Mouse (Mus musculus) spleen, postnatal 10 days (tissue): ENCODE measurements around the gene Edem2.

Experiments
- DNase-seq, 2 experiments: peaks; one replicate each; pipeline ENCODE4 v3.0.0; 2021 to 2022; ENCODE audit warnings: low spot score in 2 of 2

Edem2 gene

DNA sequence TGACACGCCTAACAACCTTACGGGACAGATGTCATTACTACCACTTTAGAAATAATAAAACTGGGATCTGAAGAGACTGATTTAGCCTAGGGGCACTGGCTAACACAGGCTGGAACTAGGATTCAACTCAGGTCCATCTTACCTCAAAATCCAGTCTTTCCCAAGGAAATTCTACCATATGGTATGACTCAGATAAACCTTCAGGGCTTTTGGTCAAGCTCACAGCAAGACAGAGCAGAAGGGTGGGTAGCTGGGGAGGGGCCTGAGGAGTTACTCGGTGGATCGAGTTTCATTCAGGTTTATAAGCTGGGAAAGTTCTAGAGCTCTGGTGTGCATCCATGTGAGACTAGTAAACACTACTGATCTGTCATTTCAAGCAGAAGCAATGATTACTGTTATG, 40.1 kb downstream of the Edem2 start:
- DNase-seq = no peak

DNA sequence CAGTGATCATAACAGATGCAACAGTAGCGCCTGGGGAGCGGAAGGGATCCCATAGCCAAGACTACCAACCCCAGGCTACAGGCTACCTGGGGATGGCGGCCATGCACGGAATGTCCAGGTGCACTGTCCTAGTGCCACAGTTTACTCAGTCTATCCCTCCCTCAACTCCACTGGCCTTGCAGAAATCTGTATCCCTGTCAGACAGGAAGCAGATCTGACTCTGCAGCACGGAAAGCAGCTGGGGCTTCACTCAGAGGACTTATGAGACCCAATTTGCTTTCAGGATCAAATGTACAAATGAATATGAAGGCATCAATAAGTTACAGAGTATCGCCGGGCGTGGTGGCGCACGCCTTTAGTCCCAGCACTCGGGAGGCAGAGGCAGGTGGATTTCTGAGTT, 41.5 kb downstream of the Edem2 start:
- no peak for DNase-seq

- DNase-seq = no peak
Measured at GRCm38 (mm10) chr2:155686572-155686971, 42.7 kb downstream of the Edem2 start.

GRCm38 (mm10) chr2:155683821-155684220, 45.5 kb downstream of the Edem2 start:
- no peak for DNase-seq

GRCm38 (mm10) chr2:155683137-155683536, 46.1 kb downstream of the Edem2 start:
- DNase-seq = no peak

DNA sequence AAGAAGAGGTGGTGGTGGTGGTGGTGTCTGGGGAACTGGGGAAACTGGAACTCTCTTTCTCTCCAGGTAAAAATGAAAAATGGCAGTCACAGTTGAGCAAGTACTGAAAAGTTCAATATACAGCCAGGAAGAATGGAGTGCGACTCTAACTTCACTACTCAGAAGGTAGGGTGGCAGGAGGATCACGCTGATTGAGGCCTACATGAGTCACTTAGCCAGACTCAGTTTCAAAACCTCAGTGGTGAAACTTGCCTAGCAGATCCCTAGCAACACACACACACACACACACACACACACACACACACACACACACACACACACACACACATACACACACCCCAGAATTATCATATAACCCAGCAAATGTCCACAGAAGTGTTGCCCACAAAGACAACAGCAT, 47.4 kb downstream of the Edem2 start:
- DNase-seq = no peak

DNA sequence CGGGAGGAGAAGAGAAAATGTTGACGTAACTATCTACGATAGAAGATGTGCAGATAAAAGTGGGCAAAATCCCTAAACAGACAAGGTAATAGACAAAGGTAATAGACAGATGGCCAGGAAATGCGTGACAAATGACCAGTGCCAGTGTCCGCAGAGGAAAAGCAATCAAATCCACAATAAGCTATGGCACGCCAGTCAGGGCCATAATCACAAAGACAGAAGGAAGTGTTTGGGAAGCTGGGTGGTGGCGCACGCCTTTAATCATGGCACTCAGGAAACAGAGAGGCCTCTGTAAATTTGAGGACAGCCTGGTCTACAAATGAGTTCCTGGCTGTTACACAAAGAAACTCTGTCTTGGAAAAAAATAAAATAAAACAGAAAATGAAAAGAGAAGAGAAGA, 48.1 kb downstream of the Edem2 start:
- DNase-seq = no peak

DNA sequence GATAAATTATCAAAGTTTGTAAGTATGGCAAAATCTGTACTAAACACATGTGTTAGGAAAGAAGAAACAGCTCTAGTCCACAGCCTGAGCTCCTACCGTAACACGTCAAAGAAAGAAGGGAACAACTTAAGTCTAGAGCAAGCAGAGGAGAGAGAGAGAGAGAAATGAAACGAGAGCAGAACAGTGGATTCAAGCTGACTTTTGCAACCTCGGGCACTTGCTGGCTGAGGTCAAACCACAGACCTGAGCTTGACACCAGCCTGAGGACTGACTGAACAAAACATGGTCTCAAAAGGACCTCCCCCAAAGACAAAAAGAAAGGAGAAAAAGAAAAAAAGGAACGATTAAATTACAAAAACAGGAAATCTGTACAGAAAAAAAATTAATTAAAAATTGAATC, 48.7 kb downstream of the Edem2 start:
- no peak for DNase-seq

DNA sequence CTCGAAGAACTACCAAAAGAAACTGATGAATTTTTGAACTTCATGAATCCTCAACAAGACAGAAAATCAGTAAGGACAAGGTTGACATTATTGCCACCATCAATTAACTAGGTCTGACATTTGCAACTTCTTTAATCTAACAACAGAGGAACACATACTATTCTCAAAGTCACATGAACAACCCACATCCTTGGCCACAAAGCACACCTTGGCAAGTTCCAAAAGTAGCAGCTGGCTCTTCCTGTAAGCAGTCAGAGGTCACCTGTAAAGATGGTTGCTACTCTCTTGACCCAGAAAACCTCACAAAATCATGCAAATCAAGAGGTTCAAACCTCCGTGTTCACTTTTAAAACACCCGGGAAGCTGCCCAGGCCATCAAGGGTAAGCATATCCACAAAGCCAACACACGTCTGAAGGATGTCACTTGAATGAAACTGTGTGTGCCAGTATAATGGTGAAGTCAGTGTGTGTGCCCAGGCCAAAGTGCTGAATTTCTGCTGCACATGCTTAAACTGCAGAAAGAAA, 49.6 kb downstream of the Edem2 start:
- DNase-seq = no peak

GRCm38 (mm10) chr2:155675118-155675517, 54.2 kb downstream of the Edem2 start:
- DNase-seq = no peak

GRCm38 (mm10) chr2:155673546-155673945, 55.7 kb downstream of the Edem2 start:
- peak; percentile 57 to 85 for DNase-seq

- no peak for DNase-seq
Measured at GRCm38 (mm10) chr2:155671236-155671635, 58.0 kb downstream of the Edem2 start.

- peak; percentile 25 to 67 for DNase-seq
Measured at GRCm38 (mm10) chr2:155668461-155668860, 60.8 kb downstream of the Edem2 start.

DNA sequence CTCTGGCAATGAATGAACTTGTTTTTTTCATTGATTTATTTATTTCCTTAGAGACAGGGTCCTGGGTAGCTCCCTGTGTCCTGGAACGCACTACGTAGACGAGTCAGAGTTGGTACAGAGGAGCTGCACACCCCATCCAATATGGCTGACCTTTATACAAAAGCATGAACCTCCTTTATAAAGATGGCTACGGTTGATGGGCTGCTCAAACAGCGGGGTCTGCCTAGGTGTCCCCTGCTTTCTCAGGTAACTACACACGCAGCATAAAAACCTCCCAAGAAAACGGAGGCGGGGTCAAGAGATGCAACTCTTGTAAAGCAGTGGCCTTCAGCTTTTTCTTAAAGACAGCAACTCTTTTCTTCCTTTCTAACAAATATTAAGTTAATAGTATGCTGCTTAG, 61.4 kb downstream of the Edem2 start:
- DNase-seq = no peak

- no peak for DNase-seq
Measured at GRCm38 (mm10) chr2:155663910-155664460, 65.3 kb downstream of the Edem2 start.

DNA sequence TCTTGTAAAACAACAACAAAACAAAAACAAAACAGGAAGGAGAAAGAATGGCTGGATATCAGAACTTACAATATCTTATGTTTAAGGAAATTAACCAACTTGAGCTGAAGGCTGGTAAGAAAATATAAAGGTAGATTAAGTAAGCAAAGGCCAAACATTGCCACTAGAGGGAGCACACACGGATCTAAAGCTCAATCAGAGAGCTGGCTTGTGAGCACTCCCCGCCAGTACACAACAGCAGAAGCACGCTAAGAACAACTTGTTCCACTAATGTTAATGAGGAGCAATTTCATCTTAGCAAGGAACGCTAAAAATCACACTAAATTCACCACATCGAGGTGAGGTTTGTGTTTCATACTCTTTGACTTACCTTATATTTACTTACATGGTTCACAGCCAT, 66.2 kb downstream of the Edem2 start:
- DNase-seq = peak in 1 of 2 experiments; percentile 61

GRCm38 (mm10) chr2:155662390-155662789, 66.9 kb downstream of the Edem2 start:
- DNase-seq = no peak

DNA sequence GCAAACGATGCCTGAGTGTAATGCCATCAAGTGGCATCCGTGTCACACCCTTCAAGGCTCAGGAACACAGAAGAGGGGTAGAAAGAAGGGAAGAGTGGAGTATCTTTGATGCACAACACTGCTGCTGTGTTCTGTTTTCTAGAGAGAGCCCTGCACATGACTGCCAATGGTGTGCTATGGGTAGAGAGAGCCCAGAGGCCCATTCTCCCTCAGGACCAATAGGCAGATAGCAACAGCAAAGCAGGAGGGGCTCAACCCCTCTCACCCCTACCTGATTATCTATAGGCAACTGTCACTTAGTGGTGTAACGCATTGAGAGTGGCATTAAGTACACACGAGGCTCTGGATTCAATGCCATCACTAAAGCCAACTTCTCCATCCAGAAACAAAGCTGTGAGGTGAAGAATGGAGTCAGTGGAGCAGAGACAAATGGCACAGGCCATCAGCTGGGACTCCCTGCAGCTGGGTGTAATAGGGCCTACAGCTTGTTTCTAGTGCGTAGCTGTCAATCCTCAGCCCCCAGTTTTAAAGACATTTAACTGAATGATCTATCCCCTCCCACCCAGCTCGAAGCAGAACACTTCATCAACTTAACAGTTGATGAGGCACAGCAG, 73.4 kb downstream of the Edem2 start:
- no peak for DNase-seq

DNA sequence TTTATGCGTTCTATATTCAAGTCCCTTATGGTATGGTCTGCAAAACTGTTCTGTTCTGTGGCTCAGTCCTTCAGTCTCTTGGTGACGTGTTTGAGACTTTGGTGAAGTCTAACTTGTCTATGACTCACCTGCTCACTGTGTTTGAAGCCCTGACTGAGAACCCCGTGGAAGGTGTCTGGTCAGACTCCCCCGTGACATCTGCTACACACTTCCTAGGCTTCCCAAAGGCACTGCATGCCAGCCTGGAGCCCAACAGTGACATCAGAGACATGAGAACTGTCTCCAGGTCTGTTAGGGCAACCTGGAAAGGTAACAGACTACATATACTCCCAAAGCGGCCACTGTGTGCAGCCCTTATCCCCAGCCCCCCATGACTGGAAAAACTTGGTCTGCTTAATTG, 76.7 kb downstream of the Edem2 start:
- DNase-seq = no peak
